Mouse (Mus musculus): Measurements from ENCODE around the gene Tshz2. TPM values are rescaled to one million over a fixed set of nuclear protein-coding genes. Genes with fewer than 3 reads are reported as not detected.
A peak's percentile ranks its signal among the peaks of the same experiment; 100 is the strongest.

The Tshz2 gene
- polyA plus RNA-seq, 1 experiment from 2014 or later = 36.3 TPM

DNA sequence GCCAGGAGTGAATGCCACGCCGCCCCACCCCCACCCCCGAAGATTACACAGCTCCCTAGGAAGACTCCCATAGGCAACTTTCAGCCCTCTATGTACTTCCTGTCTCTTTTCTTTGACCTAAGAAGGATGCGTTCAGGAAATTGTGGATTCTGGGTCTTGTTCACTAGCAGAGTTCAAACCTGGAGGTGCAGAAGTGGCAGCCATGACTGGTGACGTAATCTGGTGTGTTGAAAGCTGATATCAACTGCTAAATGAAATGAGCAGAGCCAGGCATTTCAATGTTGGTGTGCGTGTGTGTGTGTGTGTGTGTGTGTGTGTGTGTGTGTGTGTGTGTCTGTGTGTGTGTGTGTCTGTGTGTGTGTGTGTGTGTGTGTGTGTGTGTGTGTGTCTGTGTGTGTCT, 302.8 kb downstream of the Tshz2 start:
- ATAC-seq (ENCODE audit: low FRiP score, low read depth) = no peak
- H3K27me3 ChIP-seq = no peaks in the 10 kb centered on the region
- H3K27ac ChIP-seq (replicated peaks) = no peak overlapping the region
- H3K36me3 ChIP-seq = no peaks in the 10 kb centered on the region
- H3K9ac ChIP-seq = no peak overlapping the region
- H3K4me2 ChIP-seq = no peak overlapping the region
- no peaks in the 10 kb centered on the region for H3K4me1 ChIP-seq (replicated peaks)
- H3K4me3 ChIP-seq = no peak overlapping the region
- WGBS = 88% methylated on average over 6 of the region's 6 CpGs
- no peaks in the 10 kb centered on the region for H3K9me3 ChIP-seq

DNA sequence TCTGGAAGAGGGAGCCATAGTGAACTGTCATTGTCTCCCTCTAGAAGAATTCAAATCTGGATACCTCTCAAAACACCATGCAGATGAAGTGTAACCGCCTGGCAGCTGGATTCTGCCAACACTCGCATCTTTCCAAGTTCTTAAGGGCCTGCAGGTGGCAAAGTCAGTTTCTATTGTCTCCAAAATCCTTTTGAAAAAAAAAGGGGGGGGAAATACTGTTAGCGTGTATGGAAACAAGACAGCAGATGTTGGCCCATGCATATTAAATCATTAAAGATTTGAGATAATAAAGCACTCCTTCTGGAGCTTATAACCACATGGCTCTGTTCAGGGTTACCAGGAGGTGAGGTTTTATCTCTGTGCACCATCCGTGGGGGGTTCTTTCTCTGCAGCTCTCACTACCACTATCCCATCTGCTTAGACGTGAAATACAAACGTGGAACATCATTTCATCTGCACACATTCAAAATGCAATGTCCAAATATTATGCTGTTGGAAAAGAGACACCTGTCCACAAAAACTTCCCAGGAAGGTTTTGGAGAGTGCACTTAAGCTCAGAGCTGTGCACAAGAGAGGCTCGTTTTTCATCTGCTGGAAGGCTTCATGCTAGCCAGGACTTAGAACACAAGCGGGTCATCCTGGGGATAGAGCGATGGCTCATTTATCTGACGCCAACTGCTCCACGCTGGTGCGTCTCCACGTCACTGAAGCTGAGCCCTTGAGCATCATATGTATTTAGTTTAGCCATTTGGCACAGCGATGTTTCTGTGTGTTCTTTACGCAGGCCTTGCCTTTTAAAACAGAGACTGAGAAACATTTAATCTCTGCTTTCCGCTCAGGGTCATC, 307.7 kb downstream of the Tshz2 start:
- no peaks in the 10 kb centered on the region for H3K9me3 ChIP-seq
- no peaks in the 10 kb centered on the region for H3K27me3 ChIP-seq
- no peak overlapping the region for H3K9ac ChIP-seq
- H3K36me3 ChIP-seq = no peaks in the 10 kb centered on the region
- H3K4me3 ChIP-seq = no peak overlapping the region
- H3K4me1 ChIP-seq (replicated peaks) = 0 out of 2 replicates have a peak, but pooled peaks cover 3% of the 10 kb centered on the region
- no peak overlapping the region for H3K4me2 ChIP-seq
- H3K27ac ChIP-seq (replicated peaks) = no peak overlapping the region
- WGBS = 69% methylated on average over 16 of the region's 16 CpGs
- ATAC-seq (ENCODE audit: low FRiP score, low read depth) = no peak

DNA sequence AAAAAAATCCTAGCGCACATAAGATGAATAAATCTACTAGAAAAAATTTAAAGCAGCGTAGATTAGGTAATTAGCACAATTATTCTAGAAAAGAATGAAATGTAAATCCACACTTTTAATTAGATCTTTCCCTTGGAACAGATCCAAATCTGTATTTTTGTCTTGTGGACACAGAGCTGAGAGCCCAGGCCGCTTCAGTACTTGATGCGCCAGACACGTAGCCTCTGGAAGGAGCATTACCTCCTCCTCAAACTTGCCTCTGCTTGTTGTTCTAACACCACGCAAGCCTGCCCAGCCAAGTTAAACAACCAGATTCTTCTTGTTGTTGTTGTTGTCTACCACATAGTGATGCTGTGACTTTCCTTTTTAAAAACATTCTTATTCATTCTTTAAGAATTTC, 310.9 kb downstream of the Tshz2 start:
- 79% methylated on average over 6 of the region's 6 CpGs for WGBS
- no peak overlapping the region for H3K4me3 ChIP-seq
- ATAC-seq (ENCODE audit: low FRiP score, low read depth) = no peak
- H3K27me3 ChIP-seq = no peaks in the 10 kb centered on the region
- no peak overlapping the region for H3K4me2 ChIP-seq
- no peak overlapping the region for H3K9ac ChIP-seq
- H3K36me3 ChIP-seq = no peaks in the 10 kb centered on the region
- H3K4me1 ChIP-seq (replicated peaks) = 0 out of 2 replicates have a peak, but pooled peaks cover 3% of the 10 kb centered on the region
- no peaks in the 10 kb centered on the region for H3K9me3 ChIP-seq
- no peak overlapping the region for H3K27ac ChIP-seq (replicated peaks)

DNA sequence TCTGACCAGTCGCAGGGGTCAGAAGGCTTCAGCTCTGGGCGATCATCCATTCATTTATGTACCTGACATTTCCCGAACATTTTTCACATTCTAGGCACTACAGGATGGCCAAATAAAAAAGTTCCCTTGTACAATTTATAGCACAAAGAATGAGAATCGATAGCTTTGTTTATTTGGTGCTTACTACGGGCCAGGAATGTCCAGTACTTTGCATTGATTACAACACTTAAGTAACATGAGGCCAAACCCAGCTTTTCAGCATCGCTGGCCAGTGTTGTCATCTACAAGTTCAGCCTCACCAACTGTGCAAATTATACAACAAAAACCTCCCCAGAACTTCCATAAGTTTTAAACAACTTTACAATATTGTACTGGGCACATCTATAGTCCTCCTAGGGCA, 315.3 kb downstream of the Tshz2 start:
- Histone ChIP-seq H3K4me1 (replicated peaks) (no peaks in the 10 kb centered on the region), H3K9me3 (no peaks in the 10 kb centered on the region), H3K27ac (replicated peaks) (no peak overlapping the region), H3K27me3 (no peaks in the 10 kb centered on the region), H3K4me2 (no peak overlapping the region), H3K9ac (no peak overlapping the region), H3K36me3 (no peaks in the 10 kb centered on the region), H3K4me3 (no peak overlapping the region)
- WGBS = 90% methylated on average over 6 of the region's 6 CpGs
- no peak for ATAC-seq (ENCODE audit: low FRiP score, low read depth)

DNA sequence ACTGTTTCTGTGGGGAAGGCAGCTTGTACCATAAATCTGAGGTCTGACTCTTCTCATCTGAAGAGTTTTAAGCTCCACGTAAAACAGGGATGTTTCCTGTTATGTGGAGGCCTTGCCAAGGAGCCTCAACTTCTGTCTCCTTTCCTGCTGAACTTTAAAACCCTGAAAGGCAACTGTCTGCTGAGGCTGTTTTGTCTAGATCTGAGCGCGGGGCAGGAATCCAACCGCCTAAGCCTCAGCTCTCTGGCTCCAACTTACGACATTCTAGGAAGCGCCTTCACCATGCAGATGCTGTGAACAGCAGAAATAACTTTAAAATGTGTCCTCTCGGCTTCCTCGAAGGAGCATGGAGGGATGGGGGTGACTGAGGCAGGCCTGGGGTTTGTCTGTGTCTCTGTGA, 318.2 kb downstream of the Tshz2 start:
- Histone ChIP-seq H3K27ac (replicated peaks) (no peak overlapping the region), H3K36me3 (no peaks in the 10 kb centered on the region), H3K4me3 (no peak overlapping the region), H3K4me1 (replicated peaks) (no peaks in the 10 kb centered on the region), H3K9me3 (no peaks in the 10 kb centered on the region), H3K9ac (no peak overlapping the region), H3K4me2 (no peak overlapping the region), H3K27me3 (no peaks in the 10 kb centered on the region)
- no peak for ATAC-seq (ENCODE audit: low FRiP score, low read depth)
- 80% methylated on average over 8 of the region's 8 CpGs for WGBS

DNA sequence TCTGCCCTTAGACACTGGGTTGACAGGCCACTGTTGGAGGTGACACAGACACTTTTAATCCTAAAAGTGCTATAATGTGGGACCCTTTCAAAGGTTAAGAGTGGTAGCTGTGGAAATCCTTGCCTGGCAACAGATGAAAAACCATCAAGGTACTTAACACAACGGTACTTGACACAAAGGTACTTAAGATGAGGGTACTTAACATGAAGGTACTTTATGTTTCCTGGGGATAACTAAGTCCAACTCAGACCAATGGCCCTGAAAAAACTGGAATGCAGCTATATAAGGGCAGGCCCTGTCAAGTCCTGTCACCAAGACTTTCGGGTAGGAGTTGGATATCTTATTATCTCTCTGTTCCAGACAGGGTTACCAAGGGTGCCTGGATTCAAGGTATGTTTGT, 320.2 kb downstream of the Tshz2 start:
- no peak for ATAC-seq (ENCODE audit: low FRiP score, low read depth)
- Histone ChIP-seq H3K4me1 (replicated peaks) (no peaks in the 10 kb centered on the region), H3K9ac (no peak overlapping the region), H3K4me3 (no peak overlapping the region), H3K36me3 (no peaks in the 10 kb centered on the region), H3K27me3 (no peaks in the 10 kb centered on the region), H3K27ac (replicated peaks) (no peak overlapping the region), H3K9me3 (no peaks in the 10 kb centered on the region), H3K4me2 (no peak overlapping the region)
- 91% methylated on average over 2 of the region's 2 CpGs for WGBS

DNA sequence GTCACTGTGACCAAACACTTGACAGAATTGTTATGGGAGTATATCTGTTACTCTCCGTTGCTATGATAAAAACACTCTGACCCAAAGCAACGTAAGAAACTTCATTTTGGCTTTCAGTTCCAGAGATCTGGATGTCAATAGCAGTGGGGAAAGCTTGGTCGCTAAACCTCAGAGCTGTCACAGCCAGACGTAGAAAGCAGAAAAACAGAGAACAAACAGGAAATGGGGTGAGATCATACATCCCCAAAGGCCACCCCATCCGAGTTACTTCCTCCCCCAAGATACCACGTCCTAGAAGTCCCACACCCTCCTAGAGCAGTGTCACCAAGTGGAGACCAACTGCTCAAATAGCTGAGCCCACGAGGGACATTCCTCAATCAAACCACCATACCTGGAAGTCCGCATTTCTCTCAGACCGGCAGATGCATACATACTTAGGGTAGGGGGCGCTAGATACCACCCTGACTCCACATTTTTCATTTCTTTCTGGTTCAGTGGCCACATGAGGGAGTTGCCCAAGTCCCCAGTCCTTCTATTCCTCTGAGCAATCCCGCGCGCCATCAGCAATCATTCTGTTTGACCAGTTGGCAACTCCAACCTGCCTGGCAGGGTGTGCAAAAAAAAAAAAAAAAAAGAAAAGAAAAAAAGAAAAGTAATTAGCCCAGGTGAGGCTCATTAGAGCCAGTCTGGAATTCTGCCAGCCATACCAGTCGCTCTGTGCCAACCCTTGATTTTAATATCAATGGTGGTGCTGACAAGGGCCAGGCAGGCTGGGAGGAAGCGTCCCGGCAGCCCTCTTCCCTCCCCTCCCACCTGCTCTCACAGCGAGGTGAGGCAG, 326.1 kb downstream of the Tshz2 start:
- no peak overlapping the region for H3K9ac ChIP-seq
- H3K27me3 ChIP-seq = no peaks in the 10 kb centered on the region
- H3K4me3 ChIP-seq = no peak overlapping the region
- no peaks in the 10 kb centered on the region for H3K36me3 ChIP-seq
- H3K9me3 ChIP-seq = no peaks in the 10 kb centered on the region
- WGBS = 29% methylated on average over 17 of the region's 17 CpGs
- H3K4me1 ChIP-seq (replicated peaks) = peaks cover 31% of the 10 kb centered on the region
- no peak overlapping the region for H3K27ac ChIP-seq (replicated peaks)
- no peak for ATAC-seq (ENCODE audit: low FRiP score, low read depth)
- H3K4me2 ChIP-seq = no peak overlapping the region

DNA sequence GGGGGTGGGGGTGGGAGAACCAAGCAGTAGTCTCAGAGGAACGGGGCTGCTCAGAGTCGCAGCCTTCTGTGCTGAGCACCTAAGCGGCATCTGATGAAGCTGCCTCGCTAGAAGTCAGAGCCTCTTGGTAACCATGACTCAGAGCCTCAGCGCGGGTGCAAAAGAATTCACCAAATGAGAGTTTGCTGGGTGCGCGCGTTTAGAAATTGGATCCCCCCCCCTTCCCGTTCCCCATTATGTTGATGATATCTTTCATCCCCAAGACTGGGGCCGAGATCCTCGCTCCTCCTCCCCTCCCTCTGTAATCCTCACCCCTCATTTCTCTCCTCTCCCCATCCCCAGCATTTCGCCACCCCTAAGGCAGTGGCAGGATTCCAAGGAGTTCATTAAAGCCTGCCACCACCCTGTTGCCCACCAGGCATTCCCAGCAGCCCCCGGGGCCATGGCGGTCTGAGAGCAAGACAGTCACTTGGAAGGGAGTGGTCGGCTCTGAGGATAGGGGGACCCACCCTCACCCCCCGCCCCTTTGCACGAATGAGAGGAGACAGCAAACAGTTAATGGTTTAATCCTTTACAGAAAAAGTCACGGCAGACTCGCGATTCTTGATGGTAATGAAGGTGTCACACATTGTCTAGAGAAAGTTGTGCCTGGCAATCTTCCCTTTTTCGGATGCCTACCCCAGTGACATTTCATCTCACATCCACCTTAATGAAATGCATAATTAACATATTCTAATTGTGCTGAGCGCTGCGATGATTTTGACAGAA, 328.8 kb downstream of the Tshz2 start:
- peak; percentile 45; the same call in 1 of the 2 replicates for ATAC-seq (ENCODE audit: low FRiP score, low read depth)
- 8% methylated on average over 24 of the region's 24 CpGs for WGBS
- Histone ChIP-seq H3K4me1 (replicated peaks) (peaks cover 31% of the 10 kb centered on the region), H3K9me3 (no peaks in the 10 kb centered on the region), H3K4me3 (peak overlapping the region; percentile 34), H3K9ac (peak overlapping the region; percentile 3; the same call in 1 of the 2 replicates), H3K27me3 (no peaks in the 10 kb centered on the region), H3K4me2 (peak overlapping the region; percentile 80), H3K36me3 (no peaks in the 10 kb centered on the region), H3K27ac (replicated peaks) (peak overlapping the region; percentile 60)

DNA sequence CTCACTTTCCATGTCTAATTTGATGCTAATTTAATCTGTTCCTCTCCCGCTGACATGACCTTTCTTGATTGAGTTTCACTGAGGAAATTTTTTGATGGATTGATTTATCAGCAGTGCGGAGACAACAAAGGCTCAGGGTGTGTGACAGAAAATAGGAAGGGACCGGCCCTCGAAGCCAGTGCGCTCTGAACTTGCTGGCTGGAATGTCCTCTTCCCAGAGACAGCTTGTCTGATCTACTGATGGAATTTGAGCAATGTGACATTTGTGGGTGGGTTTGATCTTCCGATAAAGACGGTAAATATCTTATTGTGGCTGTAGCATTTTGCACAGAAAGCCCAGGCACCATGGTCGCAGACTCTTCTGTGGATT, 329.4 kb downstream of the Tshz2 start:
- peak; percentile 47; the same call in 1 of the 2 replicates for ATAC-seq (ENCODE audit: low FRiP score, low read depth)

DNA sequence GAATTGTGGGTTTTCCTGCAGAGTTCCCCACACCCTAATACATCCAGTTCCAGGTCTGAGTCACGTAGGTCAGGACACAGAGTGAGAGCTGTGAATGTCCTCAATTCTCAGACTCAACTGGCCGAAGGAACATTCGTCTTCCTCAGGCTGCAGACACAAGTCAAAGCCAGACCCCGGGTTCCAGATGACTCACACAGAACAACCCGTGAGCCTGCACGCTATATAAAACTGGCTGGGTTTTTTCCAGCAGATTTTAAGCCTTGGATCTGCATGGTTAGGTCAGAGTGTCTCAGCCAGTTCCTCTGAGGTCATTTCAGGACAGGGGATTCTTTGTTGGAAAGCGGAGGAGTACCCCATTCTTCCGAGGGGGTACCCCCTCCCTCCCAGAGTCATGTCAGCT, 330.0 kb downstream of the Tshz2 start:
- Histone ChIP-seq H3K4me3 (no peak overlapping the region), H3K36me3 (no peaks in the 10 kb centered on the region), H3K27ac (replicated peaks) (no peak overlapping the region), H3K4me1 (replicated peaks) (peaks cover 31% of the 10 kb centered on the region), H3K9ac (no peak overlapping the region), H3K9me3 (no peaks in the 10 kb centered on the region), H3K27me3 (no peaks in the 10 kb centered on the region), H3K4me2 (no peak overlapping the region)
- no peak for ATAC-seq (ENCODE audit: low FRiP score, low read depth)
- WGBS = 73% methylated on average over 8 of the region's 8 CpGs

More for the DNA sequence above, 329.4 kb downstream of the Tshz2 start:
- no peaks in the 10 kb centered on the region for H3K9me3 ChIP-seq
- peak overlapping the region; percentile 34 for H3K4me3 ChIP-seq
- H3K27me3 ChIP-seq = no peaks in the 10 kb centered on the region
- 21% methylated on average over 8 of the region's 8 CpGs for WGBS
- H3K9ac ChIP-seq = no peak overlapping the region
- peaks cover 31% of the 10 kb centered on the region for H3K4me1 ChIP-seq (replicated peaks)
- H3K27ac ChIP-seq (replicated peaks) = no peak overlapping the region
- H3K4me2 ChIP-seq = peak overlapping the region; percentile 80
- no peaks in the 10 kb centered on the region for H3K36me3 ChIP-seq

DNA sequence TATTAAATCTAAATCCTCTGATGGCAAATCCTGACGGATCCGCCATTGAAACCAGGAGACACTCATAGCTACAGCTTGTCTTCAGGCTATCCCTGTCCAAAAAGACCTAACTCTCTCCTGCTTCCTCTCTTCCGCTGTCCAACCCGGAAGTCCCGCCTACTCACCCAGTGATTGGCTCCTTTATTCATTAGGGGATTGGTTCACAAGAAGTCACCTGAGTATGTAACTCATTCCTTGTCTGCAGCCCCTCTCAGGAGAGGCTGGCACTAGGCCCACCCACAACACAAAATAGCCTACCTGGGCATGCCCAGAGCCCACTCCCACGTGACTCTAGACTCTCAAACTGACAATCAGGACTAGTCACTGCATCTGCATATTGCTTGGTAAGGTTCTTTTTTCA, 337.7 kb downstream of the Tshz2 start:
- no peak overlapping the region for H3K9ac ChIP-seq
- no peak for ATAC-seq (ENCODE audit: low FRiP score, low read depth)
- no peaks in the 10 kb centered on the region for H3K36me3 ChIP-seq
- H3K27ac ChIP-seq (replicated peaks) = no peak overlapping the region
- WGBS = 97% methylated on average over 6 of the region's 6 CpGs
- H3K4me3 ChIP-seq = no peak overlapping the region
- no peak overlapping the region for H3K4me2 ChIP-seq
- H3K27me3 ChIP-seq = no peaks in the 10 kb centered on the region
- no peaks in the 10 kb centered on the region for H3K9me3 ChIP-seq
- no peaks in the 10 kb centered on the region for H3K4me1 ChIP-seq (replicated peaks)

DNA sequence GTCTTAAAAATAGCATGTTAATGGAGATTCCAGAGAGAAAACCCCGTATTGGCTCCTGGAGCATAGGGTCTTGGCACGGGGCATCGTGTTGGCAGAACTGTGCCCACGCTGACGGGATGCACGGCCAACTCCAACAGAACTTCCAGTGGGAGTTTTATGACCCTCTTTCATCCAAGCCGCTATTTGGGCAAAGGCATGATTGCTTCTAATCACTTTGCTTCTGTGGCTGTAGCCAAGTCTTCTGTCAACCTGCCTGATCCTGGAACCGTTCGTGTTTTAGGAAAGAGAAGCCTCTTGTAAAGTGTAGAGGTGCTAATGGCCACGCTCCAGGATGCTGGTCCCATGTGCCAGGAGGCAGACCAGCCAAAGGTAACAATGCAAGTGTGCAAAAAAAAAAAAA, 350.1 kb downstream of the Tshz2 start:
- no peak overlapping the region for H3K4me3 ChIP-seq
- H3K27ac ChIP-seq (replicated peaks) = no peak overlapping the region
- WGBS = 79% methylated on average over 10 of the region's 10 CpGs
- no peak overlapping the region for H3K4me2 ChIP-seq
- no peaks in the 10 kb centered on the region for H3K9me3 ChIP-seq
- no peak overlapping the region for H3K9ac ChIP-seq
- H3K4me1 ChIP-seq (replicated peaks) = no peaks in the 10 kb centered on the region
- ATAC-seq (ENCODE audit: low FRiP score, low read depth) = peak; percentile 56; the same call in 1 of the 2 replicates
- no peaks in the 10 kb centered on the region for H3K36me3 ChIP-seq
- no peaks in the 10 kb centered on the region for H3K27me3 ChIP-seq
